Mouse (Mus musculus) cerebral cortex, adult 2 months (tissue): ENCODE data around the gene Rrn3.

ENCODE experiments used
- WGBS: fragments of 180-500 bp; shearing (Covaris S2); methylation state at CpG from one replicate; pipeline ENCODE4 v1.1.7; 2018; 5-methylcytosine and 5-hydroxymethylcytosine counted together

The Rrn3 gene

GRCm38 (mm10) chr16:13793441-13793840 lies 12.9 kb downstream of the Rrn3 start:
- WGBS: 88% methylated on average over 2 of the region's 2 CpGs

- 89% methylated on average over 5 of the region's 5 CpGs for WGBS
These were observed 16.3 kb downstream of the Rrn3 start for GRCm38 (mm10) chr16:13796746-13797175.

GRCm38 (mm10) chr16:13801231-13801630 lies 20.7 kb downstream of the Rrn3 start:
- WGBS: 95% methylated on average over 4 of the region's 4 CpGs

GRCm38 (mm10) chr16:13804666-13805065 lies 24.2 kb downstream of the Rrn3 start:
- 36% methylated on average over 5 of the region's 5 CpGs for WGBS

- WGBS: 92% methylated on average over 4 of the region's 4 CpGs
These were observed 27.1 kb downstream of the Rrn3 start for GRCm38 (mm10) chr16:13807616-13808015.

- WGBS: 86% methylated on average over 7 of the region's 7 CpGs
These were observed 27.9 kb downstream of the Rrn3 start for GRCm38 (mm10) chr16:13808410-13808809.

- 90% methylated on average over 6 of the region's 6 CpGs for WGBS
These were observed 31.6 kb downstream of the Rrn3 start for GRCm38 (mm10) chr16:13812152-13812551.

GRCm38 (mm10) chr16:13813200-13813599 lies 32.7 kb downstream of the Rrn3 start:
- 98% methylated on average over 3 of the region's 3 CpGs for WGBS

GRCm38 (mm10) chr16:13818560-13819393 lies 38.3 kb downstream of the Rrn3 start, which contains the start of gene Ntan1:
TSS of gene Ntan1 (plus strand) at chr16:13818845.
- WGBS: 1% methylated on average over 56 of the region's 58 CpGs

GRCm38 (mm10) chr16:13819394-13819743 lies 38.9 kb downstream of the Rrn3 start:
- under 1% methylated on average over 36 of the region's 36 CpGs for WGBS

GRCm38 (mm10) chr16:13819806-13820500 lies 39.4 kb downstream of the Rrn3 start:
- WGBS: 5% methylated on average over 12 of the region's 12 CpGs

- 85% methylated on average over 5 of the region's 5 CpGs for WGBS
These were observed 40.3 kb downstream of the Rrn3 start for GRCm38 (mm10) chr16:13820771-13821170.

GRCm38 (mm10) chr16:13825781-13826490 lies 45.4 kb downstream of the Rrn3 start:
- WGBS: 65% methylated on average over 7 of the region's 7 CpGs

GRCm38 (mm10) chr16:13826511-13826910 lies 46.0 kb downstream of the Rrn3 start:
- WGBS: 76% methylated on average over 4 of the region's 4 CpGs

- 89% methylated on average over 10 of the region's 10 CpGs for WGBS
These were observed 49.9 kb downstream of the Rrn3 start for GRCm38 (mm10) chr16:13830444-13830843.

GRCm38 (mm10) chr16:13831606-13832005 lies 51.1 kb downstream of the Rrn3 start:
- WGBS: 82% methylated on average over 5 of the region's 5 CpGs

- 96% methylated on average over 5 of the region's 5 CpGs for WGBS
These were observed 53.9 kb downstream of the Rrn3 start for GRCm38 (mm10) chr16:13834382-13834781.

- 94% methylated on average over 7 of the region's 7 CpGs for WGBS
These were observed 59.5 kb downstream of the Rrn3 start for GRCm38 (mm10) chr16:13840056-13840455.

GRCm38 (mm10) chr16:13840956-13841355 lies 60.4 kb downstream of the Rrn3 start:
- WGBS: 95% methylated on average over 3 of the region's 3 CpGs

GRCm38 (mm10) chr16:13845031-13845430 lies 64.5 kb downstream of the Rrn3 start:
- WGBS: 87% methylated on average over 5 of the region's 5 CpGs

GRCm38 (mm10) chr16:13846675-13847074 lies 66.2 kb downstream of the Rrn3 start:
- WGBS: 94% methylated on average over 1 of the region's 1 CpGs

- WGBS: 71% methylated on average over 2 of the region's 2 CpGs
These were observed 67.8 kb downstream of the Rrn3 start for GRCm38 (mm10) chr16:13848310-13848709.
